Mouse (Mus musculus) left cerebral cortex, postnatal 36 days (tissue): Measurements from ENCODE around the gene Plcxd3. TPM values are rescaled to one million over a fixed set of nuclear protein-coding genes. Genes with fewer than 3 reads are reported as not detected.
"Not testable (repeated sequence)": the region's sequence is repeated elsewhere in the genome, so short reads cannot be mapped to it uniquely, and the experiment has no call there.

ENCODE experiments used
- DNase-seq, 2 experiments: peaks; one replicate each; pipeline ENCODE4 v3.0.0; 2021 to 2022; ENCODE audit warnings: low spot score in 2 of 2, mixed read lengths in 1 of 2
- intact Hi-C: fragments of 180-260 bp; cut with DNase I; formaldehyde crosslinking; loops from one replicate; pipeline ENCODE4 v1.15.1; 2025
- total RNA-seq, 2 experiments: library from RNA; stranded (reverse); gene quantifications; 2 replicates each; pipeline ENCODE4 v1.2.3; 2021

Plcxd3 gene
- total RNA-seq, 2 experiments from 2014 or later: 33.3 to 37.0 TPM

DNA sequence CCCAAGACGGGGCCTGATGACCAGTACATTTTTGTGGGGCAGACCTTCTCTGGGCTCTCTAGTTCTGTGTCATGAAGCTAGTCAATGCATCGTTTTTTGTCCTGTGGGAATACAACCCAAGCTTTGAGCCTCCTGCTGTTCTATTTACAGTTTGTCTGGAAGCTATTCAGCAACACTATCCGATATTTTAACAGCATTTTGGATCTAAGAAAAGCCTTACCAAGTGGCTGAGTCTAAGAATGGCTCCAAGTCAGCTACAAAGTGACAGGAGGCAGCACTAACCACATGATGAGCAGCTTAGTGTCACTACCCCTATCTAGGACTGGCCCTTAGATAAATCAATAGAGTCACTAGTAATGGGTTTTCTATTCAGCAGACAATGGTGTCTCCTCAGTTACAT, 149.3 kb downstream of the Plcxd3 start:
- intact Hi-C loops: no loop called here
- no peak for DNase-seq

DNA sequence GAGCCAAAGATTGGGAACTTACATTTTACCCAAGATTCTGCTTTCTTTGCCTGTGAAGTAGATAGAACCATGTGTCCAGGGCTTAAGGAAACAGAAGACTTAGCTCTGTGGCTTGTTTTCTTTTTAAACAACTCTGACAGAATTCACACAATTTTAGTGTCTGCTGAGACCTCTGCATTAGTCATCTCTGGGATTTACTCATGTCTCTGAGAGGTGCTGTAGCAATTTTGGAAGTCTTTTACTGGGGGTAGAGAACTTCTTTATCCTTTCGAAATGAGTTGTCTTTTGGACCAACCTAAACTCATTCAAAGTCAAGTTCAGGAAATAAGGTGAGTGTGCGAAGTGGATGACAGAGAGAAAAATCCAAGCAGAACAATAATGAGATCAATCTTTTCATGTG, 158.4 kb downstream of the Plcxd3 start:
- intact Hi-C loops: no loop called here
- DNase-seq: no peak

DNA sequence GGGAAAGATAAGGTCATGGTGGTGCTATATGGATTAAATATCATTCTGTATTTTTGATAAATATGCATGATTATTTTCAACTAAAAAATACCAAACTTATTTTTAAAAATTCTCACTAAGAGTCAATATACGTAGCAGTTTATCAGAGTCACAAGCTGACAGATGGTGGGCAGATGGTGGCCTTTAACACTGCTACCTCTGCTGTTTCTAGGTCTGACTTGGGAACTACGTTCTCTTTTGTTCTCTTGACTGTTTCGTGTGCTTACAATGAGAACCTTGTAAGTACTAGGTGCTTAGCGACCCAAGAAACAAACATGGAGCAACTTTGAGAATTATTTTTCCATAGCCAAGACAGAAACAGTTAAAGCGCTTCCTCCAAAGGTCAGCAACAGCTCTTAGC, 183.8 kb downstream of the Plcxd3 start:
- intact Hi-C loops: no loop called here
- no peak for DNase-seq

- DNase-seq: no peak
- intact Hi-C loops: no loop called here
These were observed 186.2 kb downstream of the Plcxd3 start for GRCm38 (mm10) chr15:4561431-4561970.

DNA sequence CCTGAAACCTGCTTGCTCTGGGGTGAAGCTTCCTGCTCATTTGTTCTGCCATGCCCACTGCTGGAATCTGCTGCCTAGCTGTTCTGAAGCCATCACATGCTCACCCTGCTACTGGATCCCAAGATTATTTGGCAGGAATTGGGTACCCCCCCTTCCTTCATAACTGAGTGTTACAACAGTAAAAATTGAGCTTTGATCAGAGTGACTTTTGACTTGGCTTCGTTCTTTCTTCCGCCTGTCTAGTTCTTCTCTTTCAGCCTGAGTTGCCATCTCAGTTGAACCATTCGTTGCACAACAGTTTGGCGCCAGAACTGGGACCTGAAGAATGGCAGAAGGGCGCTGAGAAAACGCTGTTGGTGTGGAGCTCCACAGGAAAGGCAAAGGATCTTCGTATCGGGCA, 220.2 kb downstream of the Plcxd3 start:
- intact Hi-C loops, DNase-seq: not testable (repeated sequence)

DNA sequence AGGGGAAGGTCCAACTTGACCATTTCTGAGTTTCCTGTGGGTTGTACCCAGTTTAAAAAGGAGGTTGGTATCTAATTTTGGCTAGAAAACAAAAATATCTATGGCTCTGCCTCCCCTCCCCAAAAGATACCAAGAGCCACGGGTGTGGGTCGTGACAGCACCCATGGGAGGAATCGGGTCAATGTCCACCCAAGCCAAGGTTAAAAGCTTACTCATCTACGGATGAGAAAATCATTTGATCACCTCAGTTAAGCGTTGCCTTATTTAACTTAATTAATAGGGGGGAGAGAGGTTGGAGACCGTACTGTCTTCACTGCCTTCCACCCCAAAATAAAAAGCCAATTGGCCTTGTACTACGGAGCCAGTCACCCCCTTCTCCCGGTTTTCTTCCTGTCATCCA, 223.4 kb downstream of the Plcxd3 start:
- DNase-seq, intact Hi-C loops: not testable (repeated sequence)

GRCm38 (mm10) chr15:4599331-4599730, 224.0 kb downstream of the Plcxd3 start:
- intact Hi-C loops, DNase-seq: not testable (repeated sequence)

DNA sequence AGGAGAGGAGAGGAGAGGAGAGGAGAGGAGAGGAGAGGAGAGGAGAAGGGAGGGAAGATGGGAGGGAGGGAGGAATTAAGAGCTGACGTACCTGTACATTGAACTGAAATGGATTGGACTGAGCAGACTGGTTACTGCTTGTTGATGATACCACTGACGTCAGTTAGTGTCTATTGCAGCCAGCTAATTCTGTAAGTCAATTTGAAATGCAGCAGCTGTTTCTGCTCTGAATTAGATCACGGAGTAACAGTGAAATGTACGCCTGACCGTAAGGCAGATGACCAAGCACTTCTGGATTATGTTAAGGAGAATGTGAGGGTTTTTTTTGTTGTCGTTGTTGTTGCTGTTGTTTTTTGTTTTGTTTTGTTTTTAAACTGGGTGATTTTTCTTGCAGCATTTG, 230.3 kb downstream of the Plcxd3 start:
- intact Hi-C loops: no loop called here
- DNase-seq: no peak
